Mouse (Mus musculus): ENCODE measurements at regions not wholly inside any gene's neighbourhood (a gene's known extent, or its start where the extent isn't known, plus 50 kb on each side); places are given as distances from the start of the nearest gene placed in this dataset.
A peak's percentile ranks its signal among the peaks of the same experiment; 100 is the strongest.
"Not testable (repeated sequence)": the region's sequence is repeated elsewhere in the genome, so short reads cannot be mapped to it uniquely, and the experiment has no call there.

DNA sequence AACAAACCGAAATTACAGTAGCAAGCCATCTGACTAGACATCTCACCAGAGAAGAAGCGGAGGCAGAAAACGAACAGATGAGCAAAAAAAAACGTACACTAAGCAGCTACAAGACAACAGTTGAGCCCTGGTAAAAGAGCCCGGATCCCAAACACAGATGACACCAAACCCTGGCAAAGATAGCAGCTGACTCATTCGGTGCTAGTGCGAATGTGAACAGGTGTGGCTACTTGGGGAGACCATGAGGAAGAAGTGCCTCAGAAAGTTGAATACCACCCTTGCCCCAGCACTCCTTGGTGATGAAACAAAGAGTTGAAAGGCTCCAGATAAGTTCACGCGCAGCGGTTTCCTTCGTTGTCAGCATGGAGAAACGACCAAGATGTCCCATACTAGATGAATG, 139.8 kb upstream of the Spin1 start:
- WGBS = 80% methylated on average over 12 of the region's 12 CpGs
- H3K4me3 ChIP-seq (ENCODE audit: low read depth, low read length) = no peak overlapping the region

GRCm38 (mm10) chr13:50964070-50964469, 136.6 kb upstream of the Spin1 start:
- WGBS = 73% methylated on average over 9 of the region's 9 CpGs
- no peaks in the 10 kb centered on the region for H3K27me3 ChIP-seq (replicated peaks; ENCODE audit: control insufficient read depth, insufficient read depth, low read length)

More for the DNA sequence above, 139.8 kb upstream of the Spin1 start:
- DNase-seq (ENCODE audit: low spot score) = no peak
- Histone ChIP-seq H3K4me1 (replicated peaks; ENCODE audit: control insufficient read depth, insufficient read depth, low read length) (0 out of 2 replicates have a peak, but pooled peaks cover 3% of the 10 kb centered on the region), H3K27ac (ENCODE audit: low read depth) (no peak overlapping the region), H3K4me2 (ENCODE audit: low read length) (no peak overlapping the region), H3K9ac (ENCODE audit: low read length) (no peak overlapping the region), H3K9me3 (ENCODE audit: control insufficient read depth, low read length) (no peaks in the 10 kb centered on the region), H3K36me3 (ENCODE audit: control insufficient read depth, insufficient read depth, low read length) (no peaks in the 10 kb centered on the region), H3K27me3 (replicated peaks; ENCODE audit: control insufficient read depth, insufficient read depth, low read length) (no peaks in the 10 kb centered on the region)
- ATAC-seq (replicated peaks; ENCODE audit: low FRiP score, low TSS enrichment, low read depth) = no peak

DNA sequence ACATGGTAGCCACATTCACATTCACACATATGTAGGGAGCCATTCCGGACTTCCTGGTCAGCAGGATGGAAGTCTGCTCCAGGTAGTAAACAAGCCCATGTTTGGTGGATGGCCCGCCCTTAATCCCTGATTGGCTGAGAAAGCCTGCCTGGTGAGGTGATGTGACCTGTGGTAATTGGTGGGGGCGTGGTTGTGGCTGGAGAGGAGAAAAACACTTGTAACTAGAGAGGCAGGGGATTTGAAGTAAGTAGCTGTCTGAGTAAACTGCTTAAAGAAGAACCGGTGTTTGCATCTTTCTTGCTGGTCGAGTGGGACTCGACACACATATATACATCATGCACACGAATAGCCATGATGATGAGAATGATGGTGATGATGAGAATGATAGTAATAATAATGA, 135.6 kb upstream of the Spin1 start:
- not testable (repeated sequence) for H3K4me2 ChIP-seq (ENCODE audit: low read length); ATAC-seq (replicated peaks; ENCODE audit: low FRiP score, low TSS enrichment, low read depth); H3K9ac ChIP-seq (ENCODE audit: low read length); H3K4me3 ChIP-seq (ENCODE audit: low read depth, low read length); H3K27ac ChIP-seq (ENCODE audit: low read depth); H3K4me1 ChIP-seq (replicated peaks; ENCODE audit: control insufficient read depth, insufficient read depth, low read length); DNase-seq (ENCODE audit: low spot score); H3K36me3 ChIP-seq (ENCODE audit: control insufficient read depth, insufficient read depth, low read length); H3K27me3 ChIP-seq (replicated peaks; ENCODE audit: control insufficient read depth, insufficient read depth, low read length); H3K9me3 ChIP-seq (ENCODE audit: control insufficient read depth, low read length)
- WGBS = 59% methylated on average over 7 of the region's 7 CpGs

More at GRCm38 (mm10) chr13:50964070-50964469, 136.6 kb upstream of the Spin1 start:
- ATAC-seq (replicated peaks; ENCODE audit: low FRiP score, low TSS enrichment, low read depth) (no peak), DNase-seq (ENCODE audit: low spot score) (no peak)
- H3K9ac ChIP-seq (ENCODE audit: low read length) = no peak overlapping the region
- no peak overlapping the region for H3K27ac ChIP-seq (ENCODE audit: low read depth)
- H3K9me3 ChIP-seq (ENCODE audit: control insufficient read depth, low read length) = no peaks in the 10 kb centered on the region
- H3K4me3 ChIP-seq (ENCODE audit: low read depth, low read length) = no peak overlapping the region
- no peaks in the 10 kb centered on the region for H3K4me1 ChIP-seq (replicated peaks; ENCODE audit: control insufficient read depth, insufficient read depth, low read length)
- H3K36me3 ChIP-seq (ENCODE audit: control insufficient read depth, insufficient read depth, low read length) = no peaks in the 10 kb centered on the region
- H3K4me2 ChIP-seq (ENCODE audit: low read length) = no peak overlapping the region

GRCm38 (mm10) chr13:50965678-50966077, 135.0 kb upstream of the Spin1 start:
- H3K27me3 ChIP-seq (replicated peaks; ENCODE audit: control insufficient read depth, insufficient read depth, low read length) = no peaks in the 10 kb centered on the region
- H3K4me2 ChIP-seq (ENCODE audit: low read length) = no peak overlapping the region
- whole genome bisulfite sequencing = 69% methylated on average over 4 of the region's 4 CpGs
- H3K36me3 ChIP-seq (ENCODE audit: control insufficient read depth, insufficient read depth, low read length) = no peaks in the 10 kb centered on the region
- H3K27ac ChIP-seq (ENCODE audit: low read depth) = no peak overlapping the region
- H3K4me1 ChIP-seq (replicated peaks; ENCODE audit: control insufficient read depth, insufficient read depth, low read length) = no peaks in the 10 kb centered on the region
- no peaks in the 10 kb centered on the region for H3K9me3 ChIP-seq (ENCODE audit: control insufficient read depth, low read length)
- ATAC-seq (replicated peaks; ENCODE audit: low FRiP score, low TSS enrichment, low read depth) = no peak
- H3K4me3 ChIP-seq (ENCODE audit: low read depth, low read length) = no peak overlapping the region
- no peak overlapping the region for H3K9ac ChIP-seq (ENCODE audit: low read length)
- DNase-seq (ENCODE audit: low spot score) = no peak

DNA sequence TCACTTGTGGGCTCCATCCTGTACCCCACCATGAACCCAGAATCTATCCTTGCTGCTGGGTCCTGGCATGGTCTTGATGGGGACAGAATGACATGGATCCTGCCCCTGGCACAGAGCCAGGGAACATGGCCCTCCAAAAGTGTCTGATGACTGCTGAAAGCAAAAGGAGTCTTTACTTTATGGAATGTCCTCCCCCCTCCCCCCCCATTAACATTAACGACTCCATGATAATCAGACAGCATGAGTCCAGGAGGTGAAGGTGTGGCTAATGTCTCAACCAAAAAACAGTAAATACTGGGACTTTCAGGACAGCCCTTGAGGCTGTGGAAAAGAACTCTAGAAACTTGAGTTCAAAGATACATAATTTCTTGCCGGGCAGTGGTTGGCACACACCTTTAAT, 133.9 kb upstream of the Spin1 start:
- WGBS = 81% methylated on average over 2 of the region's 2 CpGs

DNA sequence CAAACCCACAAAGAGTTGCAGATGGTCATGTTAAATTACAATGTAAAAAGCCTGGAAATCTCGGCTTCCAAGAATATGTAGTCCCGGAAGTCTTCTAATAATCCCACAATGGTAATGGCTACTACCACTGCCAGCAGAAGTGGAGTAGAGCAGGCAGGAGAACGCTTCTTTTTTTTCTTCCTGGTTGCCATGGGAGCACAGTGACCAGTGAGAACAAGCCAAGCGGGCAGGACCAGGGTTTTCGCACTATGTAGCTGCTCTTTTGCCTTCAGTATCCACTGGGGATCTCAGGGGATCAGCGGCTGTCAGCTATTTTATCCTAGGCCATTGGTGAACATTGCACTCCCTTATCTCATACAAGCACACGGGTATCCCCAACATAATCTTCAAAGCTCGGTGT, 127.3 kb upstream of the Spin1 start:
- no peak overlapping the region for H3K9ac ChIP-seq (ENCODE audit: low read length)
- H3K27me3 ChIP-seq (replicated peaks; ENCODE audit: control insufficient read depth, insufficient read depth, low read length) = no peaks in the 10 kb centered on the region
- no peak overlapping the region for H3K27ac ChIP-seq (ENCODE audit: low read depth)
- WGBS = 68% methylated on average over 8 of the region's 8 CpGs
- no peak overlapping the region for H3K4me2 ChIP-seq (ENCODE audit: low read length)
- peaks cover 11% of the 10 kb centered on the region; the same call in 1 of the 2 replicates for H3K4me1 ChIP-seq (replicated peaks; ENCODE audit: control insufficient read depth, insufficient read depth, low read length)
- H3K4me3 ChIP-seq (ENCODE audit: low read depth, low read length) = no peak overlapping the region
- DNase-seq (ENCODE audit: low spot score) (no peak), ATAC-seq (replicated peaks; ENCODE audit: low FRiP score, low TSS enrichment, low read depth) (no peak)
- no peaks in the 10 kb centered on the region for H3K9me3 ChIP-seq (ENCODE audit: control insufficient read depth, low read length)
- no peaks in the 10 kb centered on the region for H3K36me3 ChIP-seq (ENCODE audit: control insufficient read depth, insufficient read depth, low read length)

More for the DNA sequence above, 133.9 kb upstream of the Spin1 start:
- Histone ChIP-seq H3K27ac (ENCODE audit: low read depth) (no peak overlapping the region), H3K4me2 (ENCODE audit: low read length) (no peak overlapping the region), H3K4me1 (replicated peaks; ENCODE audit: control insufficient read depth, insufficient read depth, low read length) (no peaks in the 10 kb centered on the region), H3K36me3 (ENCODE audit: control insufficient read depth, insufficient read depth, low read length) (no peaks in the 10 kb centered on the region), H3K27me3 (replicated peaks; ENCODE audit: control insufficient read depth, insufficient read depth, low read length) (no peaks in the 10 kb centered on the region), H3K9ac (ENCODE audit: low read length) (no peak overlapping the region), H3K4me3 (ENCODE audit: low read depth, low read length) (no peak overlapping the region), H3K9me3 (ENCODE audit: control insufficient read depth, low read length) (no peaks in the 10 kb centered on the region)
- DNase-seq (ENCODE audit: low spot score) (no peak), ATAC-seq (replicated peaks; ENCODE audit: low FRiP score, low TSS enrichment, low read depth) (no peak)

- no peak overlapping the region for H3K4me2 ChIP-seq (ENCODE audit: low read length)
- ATAC-seq (replicated peaks; ENCODE audit: low FRiP score, low TSS enrichment, low read depth) (no peak), DNase-seq (ENCODE audit: low spot score) (no peak)
- H3K4me3 ChIP-seq (ENCODE audit: low read depth, low read length) = no peak overlapping the region
- H3K27me3 ChIP-seq (replicated peaks; ENCODE audit: control insufficient read depth, insufficient read depth, low read length) = no peaks in the 10 kb centered on the region
- peak overlapping the region; percentile 51; the same call in 1 of the 2 replicates for H3K27ac ChIP-seq (ENCODE audit: low read depth)
- peaks cover 11% of the 10 kb centered on the region; the same call in 1 of the 2 replicates for H3K4me1 ChIP-seq (replicated peaks; ENCODE audit: control insufficient read depth, insufficient read depth, low read length)
- no peaks in the 10 kb centered on the region for H3K9me3 ChIP-seq (ENCODE audit: control insufficient read depth, low read length)
- no peak overlapping the region for H3K9ac ChIP-seq (ENCODE audit: low read length)
- 29% methylated on average over 12 of the region's 12 CpGs for WGBS
- H3K36me3 ChIP-seq (ENCODE audit: control insufficient read depth, insufficient read depth, low read length) = no peaks in the 10 kb centered on the region
Observed at GRCm38 (mm10) chr13:50975306-50975920, 125.3 kb upstream of the Spin1 start.

GRCm38 (mm10) chr13:50982005-50982404, 118.7 kb upstream of the Spin1 start:
- Histone ChIP-seq H3K4me3 (ENCODE audit: low read depth, low read length) (no peak overlapping the region), H3K9me3 (ENCODE audit: control insufficient read depth, low read length) (no peaks in the 10 kb centered on the region), H3K9ac (ENCODE audit: low read length) (no peak overlapping the region), H3K4me2 (ENCODE audit: low read length) (no peak overlapping the region), H3K4me1 (replicated peaks; ENCODE audit: control insufficient read depth, insufficient read depth, low read length) (peaks cover 8% of the 10 kb centered on the region; the same call in 1 of the 2 replicates), H3K27ac (ENCODE audit: low read depth) (no peak overlapping the region), H3K36me3 (ENCODE audit: control insufficient read depth, insufficient read depth, low read length) (no peaks in the 10 kb centered on the region), H3K27me3 (replicated peaks; ENCODE audit: control insufficient read depth, insufficient read depth, low read length) (no peaks in the 10 kb centered on the region)
- ATAC-seq (replicated peaks; ENCODE audit: low FRiP score, low TSS enrichment, low read depth) (no peak), DNase-seq (ENCODE audit: low spot score) (no peak)
- 38% methylated on average over 1 of the region's 1 CpGs for WGBS

GRCm38 (mm10) chr13:50982990-50983389, 117.7 kb upstream of the Spin1 start:
- H3K4me2 ChIP-seq (ENCODE audit: low read length) = no peak overlapping the region
- ATAC-seq (replicated peaks; ENCODE audit: low FRiP score, low TSS enrichment, low read depth) (0 out of 2 replicates have a peak, but pooled peaks have one; percentile 66), DNase-seq (ENCODE audit: low spot score) (no peak)
- H3K9ac ChIP-seq (ENCODE audit: low read length) = no peak overlapping the region
- no peaks in the 10 kb centered on the region for H3K9me3 ChIP-seq (ENCODE audit: control insufficient read depth, low read length)
- no peaks in the 10 kb centered on the region for H3K36me3 ChIP-seq (ENCODE audit: control insufficient read depth, insufficient read depth, low read length)
- H3K27ac ChIP-seq (ENCODE audit: low read depth) = 0 out of 2 replicates have a peak overlapping the region, but pooled peaks have one; percentile 14
- peaks cover 4% of the 10 kb centered on the region; the same call in 1 of the 2 replicates for H3K4me1 ChIP-seq (replicated peaks; ENCODE audit: control insufficient read depth, insufficient read depth, low read length)
- 28% methylated on average over 10 of the region's 10 CpGs for WGBS
- no peaks in the 10 kb centered on the region for H3K27me3 ChIP-seq (replicated peaks; ENCODE audit: control insufficient read depth, insufficient read depth, low read length)
- H3K4me3 ChIP-seq (ENCODE audit: low read depth, low read length) = no peak overlapping the region
